Mouse (Mus musculus) embryo, embryonic 11 days (tissue): ENCODE results near the gene Zfp27.
"Not testable (repeated sequence)": the region's sequence is repeated elsewhere in the genome, so short reads cannot be mapped to it uniquely, and the experiment has no call there.

Experiments
- DNase-seq: peaks from one replicate; pipeline ENCODE4 v3.0.0-alpha.2; 2015

The Zfp27 gene

GRCm38 (mm10) chr7:29880916-29881315, 25.5 kb downstream of the Zfp27 start:
- no peak for DNase-seq

- no peak for DNase-seq
Measured at GRCm38 (mm10) chr7:29880056-29880455, 26.3 kb downstream of the Zfp27 start.

DNA sequence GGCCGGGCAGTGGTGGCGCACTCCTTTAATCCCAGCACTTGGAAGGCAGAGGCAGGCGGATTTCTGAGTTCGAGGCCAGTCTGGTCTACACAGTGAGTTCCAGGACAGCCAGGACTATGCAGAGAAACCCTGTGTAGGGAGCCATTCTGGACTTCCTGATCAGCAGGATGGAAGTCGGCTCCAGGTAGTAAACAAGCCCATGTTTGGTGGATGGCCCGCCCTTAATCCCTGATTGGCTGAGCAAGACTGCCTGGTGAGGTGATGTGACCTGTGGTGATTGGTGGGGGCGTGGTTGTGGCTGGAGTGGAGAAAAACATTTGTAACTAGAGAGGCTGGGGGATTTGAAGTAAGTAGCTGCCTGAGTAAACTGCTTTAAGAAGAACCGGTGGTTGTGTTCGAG, 28.8 kb downstream of the Zfp27 start:
- DNase-seq = not testable (repeated sequence)

- no peak for DNase-seq
Measured at GRCm38 (mm10) chr7:29874256-29874655, 32.1 kb downstream of the Zfp27 start.

- peak; percentile 3 for DNase-seq
Measured at GRCm38 (mm10) chr7:29861660-29862059, 44.7 kb downstream of the Zfp27 start.

DNA sequence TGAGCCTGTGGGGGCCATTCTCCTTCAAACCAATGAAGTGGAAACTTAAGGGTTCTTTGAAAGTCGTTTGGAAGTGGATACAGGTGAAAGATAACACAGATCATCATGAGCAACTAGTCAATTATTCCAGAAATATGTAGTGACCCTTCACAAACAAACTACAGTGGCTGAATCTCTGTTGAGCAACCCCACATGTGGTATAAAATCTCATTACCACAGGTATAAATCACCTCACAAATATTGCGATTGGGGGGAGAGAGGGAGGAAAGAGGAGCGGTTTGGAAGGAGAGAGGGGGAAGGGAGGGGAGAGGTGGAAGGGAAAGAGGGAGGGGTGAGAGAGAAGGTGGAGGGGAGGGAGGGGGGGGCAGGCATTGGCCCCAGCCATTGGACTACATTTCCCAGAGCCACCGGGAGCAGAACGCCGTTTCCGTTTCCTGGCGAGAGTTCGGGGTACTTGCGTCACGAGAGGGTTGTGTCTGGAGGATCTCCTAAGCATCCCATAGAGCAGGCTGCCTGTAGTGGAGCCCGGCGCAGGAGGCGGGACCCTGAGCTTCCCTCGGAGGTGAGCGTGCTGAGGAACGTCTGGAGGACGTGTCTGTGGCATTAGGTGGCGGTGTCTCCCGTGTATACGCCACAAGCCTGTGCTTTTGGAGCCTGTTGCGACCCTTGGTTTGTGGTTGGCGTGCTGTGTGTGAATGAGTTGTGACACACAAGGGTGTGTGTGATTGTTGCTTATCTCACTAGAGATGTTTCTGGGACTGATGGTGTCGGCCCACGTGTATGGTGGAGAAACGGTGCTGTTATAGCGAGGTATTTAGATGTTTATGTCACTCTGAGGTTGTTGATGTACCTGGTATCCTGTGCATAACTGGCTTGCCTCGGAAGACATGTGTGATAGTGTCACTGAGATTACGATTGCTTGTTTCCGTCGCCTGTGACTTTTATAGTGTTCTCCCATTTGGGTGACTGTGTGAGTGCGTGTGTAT, 46.5 kb downstream of the Zfp27 start, which contains the start of gene Zfp420:
Zfp420 (plus strand) TSS at position 448 of the 986 bp plus-strand sequence.
- peak; percentile 93 for DNase-seq

DNA sequence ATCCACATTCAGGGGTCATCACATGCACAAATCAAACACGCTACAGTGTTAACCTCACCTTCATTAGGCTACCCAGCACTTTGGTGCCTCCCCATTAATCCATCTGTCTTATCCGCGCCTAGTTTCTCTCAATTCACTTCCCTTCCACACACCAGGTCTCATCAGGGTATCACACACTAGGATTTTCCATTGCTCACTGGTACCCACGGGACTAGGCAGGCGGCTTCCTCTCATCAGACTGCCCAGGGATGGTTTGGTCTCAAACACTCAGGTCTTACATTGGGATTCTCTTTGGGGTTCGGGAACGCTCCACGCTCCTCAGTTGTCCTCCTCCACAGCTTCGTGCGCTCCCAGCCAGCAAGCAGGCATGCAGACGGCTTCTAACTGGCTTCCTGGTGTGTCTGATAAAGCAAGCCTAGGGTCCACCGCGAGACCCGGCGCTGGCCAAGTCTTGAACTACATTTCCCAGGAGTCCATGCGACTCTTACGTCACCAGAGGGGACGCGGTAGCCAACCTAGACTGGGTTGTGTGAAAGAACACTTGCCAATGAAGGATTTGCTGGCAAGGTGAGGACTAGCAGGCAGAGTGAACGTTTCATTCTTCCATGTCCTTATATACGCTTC, 53.0 kb downstream of the Zfp27 start, which contains the start of gene Zfp940:
Zfp940 (minus strand) TSS at position 451 of the 624 bp plus-strand sequence.
- peak; percentile 95 for DNase-seq

DNA sequence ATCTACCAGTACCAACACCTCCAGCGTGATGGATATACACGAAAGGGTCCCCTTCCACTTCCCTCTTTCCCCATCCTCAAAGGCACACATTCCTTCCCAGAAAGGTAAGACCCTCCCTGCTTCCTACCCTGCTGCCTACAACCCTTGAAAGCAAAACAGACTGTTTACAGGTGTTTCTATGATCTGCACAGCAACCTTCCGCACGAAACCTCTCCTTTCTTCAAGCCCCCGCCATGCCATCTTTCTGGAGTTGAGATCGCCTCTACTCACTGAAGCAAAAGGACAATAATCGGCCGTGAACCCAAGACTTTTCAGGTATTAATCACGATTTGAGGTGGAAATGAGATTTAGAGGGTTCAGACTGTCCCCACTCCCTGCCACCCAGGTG, 53.5 kb downstream of the Zfp27 start:
- no peak for DNase-seq

- no peak for DNase-seq
Measured at GRCm38 (mm10) chr7:29844616-29845015, 61.8 kb downstream of the Zfp27 start.
